Mouse (Mus musculus): Measurements from ENCODE around the gene Ogdhl.

DNA sequence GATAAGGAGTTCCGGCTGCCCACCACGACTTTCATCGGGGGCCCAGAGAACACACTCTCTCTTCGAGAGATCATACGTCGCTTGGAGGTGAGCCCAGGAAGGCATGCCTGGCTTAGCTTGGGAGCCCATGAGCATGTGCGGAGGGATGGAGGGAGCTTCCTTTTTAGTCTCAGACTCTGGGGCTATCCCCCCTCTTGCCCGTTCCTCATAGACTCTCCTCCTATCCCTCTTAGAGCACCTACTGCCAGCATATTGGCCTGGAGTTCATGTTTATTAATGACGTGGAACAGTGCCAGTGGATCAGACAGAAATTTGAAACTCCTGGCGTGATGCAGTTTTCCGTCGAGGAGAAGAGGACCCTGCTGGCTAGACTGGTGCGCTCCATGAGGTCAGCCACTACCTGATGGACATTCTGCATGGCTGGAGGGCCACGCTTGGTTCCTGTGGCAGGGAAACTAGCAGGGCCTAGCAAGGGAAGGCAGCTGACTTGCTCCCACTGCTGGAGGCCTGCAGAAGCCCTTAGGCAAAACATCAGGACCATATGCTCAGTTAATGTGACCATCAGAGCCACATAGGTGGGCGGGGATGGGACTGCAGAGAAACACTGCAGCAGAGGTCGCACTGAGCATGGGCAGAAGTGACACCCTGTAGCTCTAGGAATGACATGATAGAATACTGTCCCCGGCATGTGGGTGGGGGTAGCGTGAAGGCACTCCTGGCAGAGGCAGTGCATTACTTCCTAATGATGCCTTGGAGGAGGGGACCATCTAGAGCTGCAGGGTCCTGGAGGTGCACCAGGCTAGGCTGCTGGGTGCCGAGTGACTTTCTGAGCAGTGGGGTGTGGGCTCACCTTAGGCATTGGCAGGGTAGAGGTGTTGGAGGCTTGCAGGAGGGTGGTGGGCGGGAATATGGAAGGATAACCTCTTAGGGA, 11.0 kb downstream of the Ogdhl start:
- TF ChIP-seq CTCF (IDR thresholded peaks at IDR 0.05; ENCODE audit: extremely low read depth, insufficient read length, insufficient replicate concordance, low read depth, low read length) = no peak
- TF ChIP-seq POLR2A (IDR thresholded peaks at IDR 0.05; ENCODE audit: low read depth, low read length) = no peak

Data from small intestine, adult 2 months (tissue).